Mouse (Mus musculus) left cerebral cortex, postnatal 14 days (tissue): ENCODE measurements around the gene Tex261. TPM values are rescaled to one million over a fixed set of nuclear protein-coding genes. Genes with fewer than 3 reads are reported as not detected.
"Not testable (repeated sequence)": the region's sequence is repeated elsewhere in the genome, so short reads cannot be mapped to it uniquely, and the experiment has no call there.

Source experiments
- DNase-seq, 2 experiments: peaks; one replicate each; pipeline ENCODE4 v3.0.0; 2021 to 2022; ENCODE audit warnings: low spot score in 2 of 2, mixed read lengths in 1 of 2
- intact Hi-C: fragments of 180-260 bp; cut with DNase I; formaldehyde crosslinking; loops from one replicate; pipeline ENCODE4 v1.15.1; 2025
- long read RNA-seq, 2 experiments: library from polyadenylated mRNA; stranded (forward); transcript quantifications; one replicate each; pipeline ENCODE4 v2.0.0; 2021
- total RNA-seq, 2 experiments: library from RNA; stranded (reverse); gene quantifications; 2 replicates each; pipeline ENCODE4 v1.2.3; 2021

The Tex261 gene
- total RNA-seq, result 10 to 100 TPM; 46.1 to 47.8 TPM
- long read RNA-seq, experiment 1, transcript Tex261-201 (6 exons, 2,984 nt), result major isoform, 85 of 123 reads
- long read RNA-seq, experiment 1, partial matches to known transcripts, result 16 of 123 reads
- long read RNA-seq, experiment 1, other reads (novel, unspliced or antisense), result 22 of 123 reads
- long read RNA-seq, experiment 2, transcript Tex261-201 (6 exons, 2,984 nt), result major isoform, 55 of 75 reads
- long read RNA-seq, experiment 2, partial matches to known transcripts, result 8 of 75 reads
- long read RNA-seq, experiment 2, other reads (novel, unspliced or antisense), result 12 of 75 reads

- peak; percentile 87 to 91 for DNase-seq
- intact Hi-C loops, result no loop called here
Observed at GRCm38 (mm10) chr6:83775638-83776293, at the start of gene Tex261. TSS of gene Tex261 (minus strand) at chr6:83775813.

GRCm38 (mm10) chr6:83821856-83822255, 46.2 kb upstream of the Tex261 start:
- intact Hi-C loops, result no loop called here
- no peak for DNase-seq

GRCm38 (mm10) chr6:83820727-83821515, 45.3 kb upstream of the Tex261 start:
- intact Hi-C loops, result no loop called here
- DNase-seq, result no peak

- no peak for DNase-seq
- intact Hi-C loops, result no loop called here
Observed at GRCm38 (mm10) chr6:83818996-83819395, 43.4 kb upstream of the Tex261 start.

- intact Hi-C loops, result no loop called here
- DNase-seq, result no peak
Observed at GRCm38 (mm10) chr6:83815801-83816200, 40.2 kb upstream of the Tex261 start.

- intact Hi-C loops, result no loop called here
- DNase-seq, result no peak
Observed at GRCm38 (mm10) chr6:83802846-83803245, 27.2 kb upstream of the Tex261 start.

- intact Hi-C loops, result no loop called here
- DNase-seq, result no peak
Observed at GRCm38 (mm10) chr6:83802033-83802432, 26.4 kb upstream of the Tex261 start.

GRCm38 (mm10) chr6:83796686-83797085, 21.1 kb upstream of the Tex261 start:
- no peak for DNase-seq
- intact Hi-C loops, result no loop called here

- intact Hi-C loops, result no loop called here
- DNase-seq, result peak; percentile 51 to 62
Observed at GRCm38 (mm10) chr6:83795492-83795900, 19.9 kb upstream of the Tex261 start.

- intact Hi-C loops, result no loop called here
Observed at GRCm38 (mm10) chr6:83794760-83795296, 19.2 kb upstream of the Tex261 start, which contains the start of gene Nagk. TSS of gene Nagk (plus strand) at chr6:83794982.

GRCm38 (mm10) chr6:83791251-83791890, 15.8 kb upstream of the Tex261 start:
- DNase-seq, result no peak
- intact Hi-C loops, result no loop called here

More at GRCm38 (mm10) chr6:83794760-83795296, 19.2 kb upstream of the Tex261 start, which contains the start of gene Nagk:
- DNase-seq, result peak; percentile 93 to 94

GRCm38 (mm10) chr6:83790533-83790932, 14.9 kb upstream of the Tex261 start:
- intact Hi-C loops, DNase-seq: not testable (repeated sequence)

- no peak for DNase-seq
- intact Hi-C loops, result no loop called here
Observed at GRCm38 (mm10) chr6:83788554-83788953, 12.9 kb upstream of the Tex261 start.

GRCm38 (mm10) chr6:83786426-83786825, 10.8 kb upstream of the Tex261 start:
- intact Hi-C loops, result no loop called here
- no peak for DNase-seq

- intact Hi-C loops, result no loop called here
- DNase-seq, result peak; percentile 42 to 51
Observed at GRCm38 (mm10) chr6:83779026-83779425, 3.4 kb upstream of the Tex261 start.

- intact Hi-C loops, result no loop called here
- no peak for DNase-seq
Observed at GRCm38 (mm10) chr6:83778306-83778705, 2.7 kb upstream of the Tex261 start.

GRCm38 (mm10) chr6:83774781-83775563, 641 bp downstream of the Tex261 start:
- intact Hi-C loops, result no loop called here
- DNase-seq, result no peak

GRCm38 (mm10) chr6:83774126-83774525, 1.5 kb downstream of the Tex261 start:
- DNase-seq, result no peak
- intact Hi-C loops, result no loop called here

- intact Hi-C loops, result no loop called here
- no peak for DNase-seq
Observed at GRCm38 (mm10) chr6:83768485-83768884, 7.1 kb downstream of the Tex261 start.
